Mouse (Mus musculus) thymus, adult 2 months (tissue): ENCODE measurements at regions not wholly inside any gene's neighbourhood (a gene's known extent, or its start where the extent isn't known, plus 50 kb on each side); places are given as distances from the start of the nearest gene placed in this dataset.

Experiments used
- CTCF ChIP-seq: fragments of 200-500 bp; IDR thresholded peaks from 2 replicates; pipeline ENCODE4 v1.5.1; 2012; ENCODE audit warnings: mild to moderate bottlenecking, control low read depth, low read length, moderate library complexity, borderline replicate concordance; ENCODE audit not compliant: control insufficient read depth, poor library complexity, insufficient read depth; ENCODE audit errors: extremely low read depth
- POLR2A ChIP-seq: fragments of 200-500 bp; IDR thresholded peaks from 2 replicates; pipeline ENCODE4 v1.6.1; 2012; ENCODE audit warnings: mild to moderate bottlenecking, low read length, control low read depth, moderate library complexity; ENCODE audit not compliant: control insufficient read depth, poor library complexity, insufficient read depth; ENCODE audit errors: extremely low read depth

DNA sequence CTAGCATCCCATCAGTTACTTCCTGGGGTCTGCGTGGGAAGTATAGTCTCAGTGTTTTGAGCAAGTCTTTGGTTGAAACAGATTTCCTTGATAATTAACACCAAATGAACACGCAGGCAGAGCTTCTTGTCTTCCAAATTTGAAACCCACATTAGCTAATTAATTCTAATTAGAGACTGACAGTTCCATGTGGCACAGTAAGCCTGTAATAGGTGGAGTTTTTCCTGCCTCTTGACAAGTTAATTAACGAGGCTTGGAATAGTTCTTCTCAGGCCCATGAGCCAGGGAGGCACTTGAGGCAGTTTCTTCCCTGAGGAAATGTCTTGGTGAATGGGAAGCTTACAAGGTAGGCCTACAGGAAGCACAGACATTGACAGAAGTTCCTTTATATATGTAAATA is 320.4 kb upstream of the Chd6 start:
- TF ChIP-seq CTCF (no peak), POLR2A (no peak)
